Mouse (Mus musculus) urinary bladder, postnatal 10 days (tissue): Measurements from ENCODE around the gene Cobl.

ENCODE experiments used
- DNase-seq: peaks from one replicate; pipeline ENCODE4 v3.0.0; 2022; ENCODE audit warnings: low spot score

Gene Cobl

GRCm38 (mm10) chr11:12309423-12310023 is 155.2 kb downstream of the Cobl start:
- DNase-seq = no peak

DNA sequence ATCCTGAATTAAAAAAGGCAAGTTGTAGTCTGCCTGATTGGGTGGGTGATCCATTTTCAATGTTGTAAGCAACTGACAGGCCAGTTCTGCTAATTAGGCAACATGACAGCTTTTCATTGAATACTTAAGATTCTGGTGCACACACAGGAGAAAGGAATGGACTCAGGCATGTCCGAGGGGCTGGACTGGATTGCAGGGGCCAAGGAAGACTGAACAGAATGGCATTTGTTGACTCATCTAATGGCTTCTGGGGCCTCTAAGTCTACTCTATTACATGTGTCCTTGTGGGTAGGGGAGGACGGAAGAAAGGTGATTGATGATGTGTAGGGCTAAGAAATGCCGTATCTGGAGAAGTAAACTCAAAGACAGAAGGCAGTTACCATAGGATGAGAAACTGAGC is 159.9 kb downstream of the Cobl start:
- DNase-seq = no peak

- DNase-seq = no peak
These were observed 164.9 kb downstream of the Cobl start for GRCm38 (mm10) chr11:12299701-12300446.

GRCm38 (mm10) chr11:12291654-12291935 is 173.2 kb downstream of the Cobl start:
- DNase-seq = no peak

- DNase-seq = no peak
These were observed 173.7 kb downstream of the Cobl start for GRCm38 (mm10) chr11:12290911-12291653.

DNA sequence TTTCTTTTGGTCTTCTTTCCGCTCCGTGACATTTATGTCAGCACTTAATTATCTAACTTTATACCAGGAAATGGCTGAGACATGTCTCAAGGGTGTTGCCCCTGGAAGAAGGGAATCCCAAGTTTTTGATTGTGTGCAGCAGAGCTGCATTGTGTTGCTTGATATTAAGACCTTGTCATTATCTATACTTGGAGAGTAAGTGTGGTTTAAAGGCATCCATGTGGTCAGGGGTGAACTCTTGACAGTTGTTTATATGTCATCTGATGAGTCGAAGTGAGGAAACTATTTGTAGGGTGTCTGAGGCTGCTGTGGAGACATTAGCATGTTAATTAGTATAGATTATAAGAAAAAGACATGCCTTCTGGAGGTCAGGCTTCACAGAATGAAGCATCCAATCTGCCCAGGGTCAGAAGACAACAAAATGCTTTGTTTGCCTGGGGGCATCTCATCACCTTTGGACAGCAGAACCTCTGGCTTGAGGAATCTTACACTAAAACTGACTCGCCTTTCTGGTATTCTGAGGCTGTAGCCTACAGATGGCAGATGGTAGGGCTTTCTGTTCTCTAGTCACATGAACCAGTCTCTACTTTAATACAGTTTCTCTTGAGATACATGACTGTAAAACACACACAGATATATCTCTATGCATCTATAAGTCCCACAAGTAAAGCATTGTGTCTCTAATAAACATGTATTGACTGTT is 179.3 kb downstream of the Cobl start:
- DNase-seq = no peak

GRCm38 (mm10) chr11:12280711-12281110 is 184.0 kb downstream of the Cobl start:
- DNase-seq = no peak

- DNase-seq = no peak
These were observed 190.5 kb downstream of the Cobl start for GRCm38 (mm10) chr11:12274276-12274675.

DNA sequence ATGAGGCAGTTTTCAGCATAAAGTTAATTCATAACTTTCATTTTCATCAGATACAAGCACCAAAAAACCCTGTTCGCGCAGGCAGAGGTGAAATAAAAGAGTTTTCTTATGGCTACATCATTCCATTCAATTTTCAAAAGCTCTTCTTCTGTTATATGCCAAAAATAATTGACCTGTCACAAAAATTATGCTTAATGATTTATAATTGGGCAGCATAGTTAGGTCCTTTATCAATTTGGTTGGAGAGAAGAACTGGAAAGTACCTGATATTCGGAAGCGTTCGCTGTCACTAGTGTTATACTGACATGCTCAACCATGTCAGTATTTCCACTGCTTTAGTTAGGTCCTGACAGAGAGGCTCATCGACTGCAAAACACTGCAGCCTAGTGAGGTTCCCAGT is 191.0 kb downstream of the Cobl start:
- no peak for DNase-seq

DNA sequence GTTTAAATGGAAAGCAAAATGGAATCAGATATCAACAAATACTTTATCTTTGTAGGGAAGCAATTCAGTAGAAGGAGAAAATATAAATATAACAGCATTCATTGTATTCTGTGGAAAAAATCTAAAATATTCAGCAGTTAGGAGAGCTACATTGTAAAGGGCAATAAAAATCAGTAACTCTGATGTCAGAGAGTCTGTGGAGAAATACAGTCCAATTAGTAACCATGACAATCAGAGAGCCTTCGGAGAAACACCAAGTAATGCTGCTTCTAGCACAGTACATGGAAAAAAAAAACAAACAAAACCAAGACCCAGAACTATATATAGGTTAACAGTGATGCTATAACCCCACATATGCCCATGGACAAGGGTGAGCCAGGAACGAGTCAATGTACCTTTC is 206.3 kb downstream of the Cobl start:
- no peak for DNase-seq

- no peak for DNase-seq
These were observed 207.2 kb downstream of the Cobl start for GRCm38 (mm10) chr11:12257324-12258118.

- no peak for DNase-seq
These were observed 219.3 kb downstream of the Cobl start for GRCm38 (mm10) chr11:12245327-12245915.

GRCm38 (mm10) chr11:12236341-12236740 is 228.4 kb downstream of the Cobl start:
- DNase-seq = no peak

- no peak for DNase-seq
These were observed 229.9 kb downstream of the Cobl start for GRCm38 (mm10) chr11:12234876-12235275.

DNA sequence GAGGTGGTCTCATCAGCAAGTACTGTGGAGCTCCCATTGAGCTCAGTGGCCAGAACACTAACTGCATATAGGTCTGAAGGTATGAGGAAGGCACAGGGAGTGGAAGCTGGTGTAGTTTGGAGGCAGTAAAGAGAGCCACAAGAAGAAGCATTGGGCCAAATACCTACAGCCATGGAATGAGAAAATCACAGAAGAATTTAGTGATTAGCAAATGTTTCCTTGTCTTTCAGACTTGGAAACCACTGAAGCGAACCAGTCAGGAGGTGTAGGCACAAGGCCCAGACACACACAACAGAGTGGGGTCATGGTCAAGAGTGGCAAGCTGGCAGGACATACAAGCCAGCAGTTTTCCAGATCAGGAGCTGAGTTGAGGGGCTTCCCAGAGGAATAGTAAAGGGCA is 230.6 kb downstream of the Cobl start:
- no peak for DNase-seq

- no peak for DNase-seq
These were observed 232.0 kb downstream of the Cobl start for GRCm38 (mm10) chr11:12232743-12233125.

DNA sequence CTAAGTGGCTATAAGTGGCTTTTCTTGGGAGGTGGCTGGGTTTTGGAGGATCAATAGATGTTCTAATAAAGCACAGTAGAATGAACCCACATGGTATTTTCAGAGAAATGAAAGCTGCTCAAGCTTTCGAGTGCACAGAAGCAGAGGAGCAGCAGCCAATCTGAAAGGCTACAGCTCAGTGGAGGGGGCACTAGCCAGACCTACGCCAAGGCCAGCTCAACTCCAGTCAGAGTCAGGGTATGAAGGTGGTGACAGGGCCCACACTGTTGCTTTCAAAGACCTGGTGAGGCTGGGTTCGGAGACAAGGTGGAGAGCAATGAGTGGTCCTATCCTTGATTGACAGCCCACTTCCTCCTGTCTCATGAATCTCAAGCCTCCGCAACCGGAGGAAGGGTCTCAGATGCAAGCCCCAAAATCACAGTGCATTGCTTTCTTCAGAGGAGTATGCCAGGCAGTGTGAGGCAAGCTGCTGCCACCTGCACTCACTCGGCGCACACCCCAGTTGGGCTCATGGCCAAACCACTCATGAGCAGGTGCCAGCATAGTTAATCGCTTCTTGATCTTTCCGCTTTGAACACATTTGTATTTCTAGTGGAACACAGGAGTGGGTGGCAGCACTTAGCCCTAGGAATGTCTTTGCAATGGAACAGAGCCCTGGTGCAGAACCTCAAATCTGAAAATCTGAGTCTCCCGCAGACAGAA is 232.6 kb downstream of the Cobl start:
- no peak for DNase-seq

DNA sequence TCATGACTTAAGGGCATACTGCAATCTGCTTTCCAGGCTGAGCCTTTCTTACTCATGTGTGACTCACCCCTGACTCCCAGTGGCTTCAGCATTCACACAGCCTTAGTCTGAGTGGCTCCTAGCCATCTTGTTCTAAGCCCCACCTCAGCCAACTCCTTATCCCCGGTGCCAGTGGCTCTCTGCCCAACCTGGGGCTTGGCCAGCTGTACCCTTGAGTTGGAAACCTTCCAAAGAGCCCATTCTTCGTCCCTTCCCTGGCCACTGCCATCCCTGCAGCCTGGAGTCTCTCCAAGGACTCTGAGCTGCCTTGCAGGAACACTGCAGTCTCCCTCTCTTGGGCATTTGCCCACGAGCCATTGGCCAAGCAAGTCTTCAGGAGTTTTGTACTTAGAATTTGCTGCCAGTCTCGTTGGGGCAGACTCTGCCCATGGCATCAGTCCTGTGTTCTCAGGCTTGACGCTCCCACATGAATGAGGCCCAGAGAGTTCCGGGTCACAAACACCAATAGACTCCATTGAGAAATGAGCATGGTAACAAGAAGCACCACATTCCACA is 233.2 kb downstream of the Cobl start:
- no peak for DNase-seq

DNA sequence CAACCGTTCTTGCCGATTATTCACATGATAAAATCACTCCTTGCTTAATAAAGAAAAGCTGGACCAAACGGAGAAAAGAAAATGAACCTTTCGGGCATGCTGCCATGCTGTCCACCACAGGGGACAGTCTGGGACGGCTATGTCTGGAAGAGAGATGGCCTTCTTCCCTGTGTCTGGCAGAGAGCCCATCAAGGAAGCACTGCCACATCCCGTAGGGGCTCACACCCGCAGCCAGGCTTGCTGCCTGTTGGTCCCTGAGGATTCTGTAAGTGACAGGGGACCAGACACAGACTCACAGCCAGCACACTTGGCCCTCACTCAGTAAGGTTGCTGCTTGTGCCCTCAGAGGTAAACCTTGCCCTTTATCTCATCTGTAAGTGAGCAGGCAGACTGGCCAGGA is 235.3 kb downstream of the Cobl start:
- DNase-seq = no peak

- DNase-seq = no peak
These were observed 237.4 kb downstream of the Cobl start for GRCm38 (mm10) chr11:12227343-12227742.
